Mouse (Mus musculus) C2C12 (cell line): ENCODE data around the gene Sinhcaf.
"Not testable (repeated sequence)": the region's sequence is repeated elsewhere in the genome, so short reads cannot be mapped to it uniquely, and the experiment has no call there.

Source experiments
- CEBPB ChIP-seq: IDR thresholded peaks from one replicate; pipeline ENCODE4 v1.6.1; 2011; ENCODE audit warnings: low read depth, mild to moderate bottlenecking, control low read depth, moderate library complexity
- CTCF ChIP-seq: IDR thresholded peaks from one replicate; pipeline ENCODE4 v1.5.1; 2011; ENCODE audit not compliant: control insufficient read depth, insufficient read depth, insufficient read length
- FOSL1 ChIP-seq: IDR thresholded peaks from one replicate; pipeline ENCODE4 v1.8.0; 2011; ENCODE audit warnings: mild to moderate bottlenecking, low read length; ENCODE audit not compliant: poor library complexity, insufficient read depth, severe bottlenecking
- MAX ChIP-seq: IDR thresholded peaks from one replicate; pipeline ENCODE4 v1.6.1; 2011; ENCODE audit warnings: mild to moderate bottlenecking, control low read depth
- MYOD1 ChIP-seq: IDR thresholded peaks from one replicate; pipeline ENCODE4 v1.6.1; 2011; ENCODE audit warnings: low read depth; ENCODE audit not compliant: control insufficient read depth, insufficient read length
- MYOG ChIP-seq: IDR thresholded peaks from one replicate; pipeline ENCODE4 v1.6.1; 2011; ENCODE audit not compliant: control insufficient read depth, insufficient read length; ENCODE audit errors: extremely low read depth
- USF1 ChIP-seq: IDR thresholded peaks from one replicate; pipeline ENCODE4 v1.6.1; 2011; ENCODE audit warnings: low read depth, mild to moderate bottlenecking, control low read depth, moderate library complexity

DNA sequence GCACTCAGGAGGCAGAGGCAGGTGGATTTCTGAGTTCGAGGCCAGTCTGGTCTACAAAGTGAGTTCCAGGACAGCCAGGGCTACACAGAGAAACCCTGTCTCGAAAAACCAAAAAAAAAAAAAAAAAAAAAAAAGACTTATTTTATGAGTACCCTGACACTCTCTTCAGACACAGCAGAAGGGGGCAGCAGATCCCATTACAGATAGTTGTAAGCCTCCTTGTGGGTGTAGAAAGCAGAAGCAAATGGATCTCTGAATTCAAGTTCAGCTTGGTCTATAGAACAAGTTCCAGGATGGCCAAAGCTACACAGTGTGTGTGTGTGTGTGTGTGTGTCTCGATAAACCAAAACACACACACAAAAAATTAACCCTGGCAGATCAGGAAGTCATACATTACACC, 5.9 kb downstream of the Sinhcaf start:
- TF ChIP-seq CTCF, FOSL1, USF1, CEBPB, MYOD1, MYOG, MAX: not testable (repeated sequence)
